12 mouse cellular contexts compared by ENCODE assay signal in the genomic region with DNA sequence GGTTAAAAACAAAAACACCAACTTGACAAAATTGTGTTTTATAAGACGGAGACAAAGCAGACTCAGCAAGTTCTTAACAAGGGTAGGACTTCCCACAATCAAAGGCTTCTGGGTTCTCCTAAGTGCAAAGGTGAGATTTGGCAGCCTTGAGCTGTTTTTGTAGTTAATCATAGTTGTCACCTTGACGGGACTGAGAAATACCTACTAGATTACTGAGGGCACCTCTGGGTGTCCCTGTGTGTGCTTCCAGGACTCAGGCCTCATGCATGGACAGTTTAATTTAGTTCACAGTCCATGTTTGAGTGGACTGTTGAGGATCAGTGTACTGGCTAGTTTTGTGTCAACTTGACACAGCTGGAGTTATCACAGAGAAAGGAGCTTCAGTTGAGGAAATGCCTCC.
"Had no signal": no experiment of that assay in that cellular context is flagged by ENCODE, and none has a peak within 500 bp of the region (broad histone marks: within the 10 kb centered on the region; RNA-seq: fewer than 3 reads in every experiment).

No protein-coding gene starts in this region.

- DNase-seq: liver, embryonic 13.5 days; lung, adult 2 months; lung, postnatal 14 days; lung, postnatal 4 days; midbrain, embryonic 14.5 days; right cerebral cortex, adult 18-20 months; right cerebral cortex, postnatal 14 days; right cerebral cortex, postnatal 4 days; thymus, postnatal 36 days had no signal

- H3K4me2 ChIP-seq: hindbrain, embryonic 13.5 days; liver, embryonic 13.5 days; midbrain, embryonic 11.5 days had no signal

- H3K4me1 ChIP-seq: liver, embryonic 13.5 days had no signal

- H3K4me3 ChIP-seq: hindbrain, embryonic 13.5 days; liver, embryonic 13.5 days had no signal

- H3K9ac ChIP-seq: hindbrain, embryonic 13.5 days; liver, embryonic 13.5 days had no signal

- H3K27me3 ChIP-seq: hindbrain, embryonic 13.5 days; liver, embryonic 13.5 days had no signal

- ATAC-seq: hindbrain, embryonic 16.5 days had no signal

- H3K27ac ChIP-seq: hindbrain, embryonic 13.5 days; liver, embryonic 13.5 days had no signal

- H3K9me3 ChIP-seq: hindbrain, embryonic 13.5 days; liver, embryonic 13.5 days had no signal

- H3K36me3 ChIP-seq: hindbrain, embryonic 13.5 days; liver, embryonic 13.5 days had no signal
